ENCODE assay signal across 20 mouse cellular contexts in the genomic region with DNA sequence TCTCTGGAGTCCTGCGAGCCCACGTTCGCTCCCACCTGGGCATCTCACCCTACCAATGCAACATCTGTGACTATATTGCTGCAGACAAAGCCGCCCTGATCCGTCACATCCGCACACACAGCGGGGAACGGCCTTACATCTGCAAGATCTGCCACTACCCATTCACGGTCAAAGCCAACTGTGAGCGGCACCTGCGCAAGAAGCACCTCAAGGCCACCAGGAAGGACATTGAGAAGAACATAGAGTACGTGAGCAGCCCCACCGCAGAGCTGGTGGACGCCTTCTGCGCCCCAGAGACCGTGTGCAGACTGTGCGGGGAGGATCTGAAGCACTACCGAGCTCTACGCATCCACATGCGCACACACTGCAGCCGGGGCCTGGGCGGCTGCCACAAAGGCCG.
DNase-seq lines count a peak whose midpoint lies in the region; ATAC-seq and TF ChIP-seq lines count a peak whose summit lies in the region.
"Had no signal": no experiment of that assay in that cellular context is flagged by ENCODE, and none has a peak within 500 bp of the region (broad histone marks: within the 10 kb centered on the region; RNA-seq: fewer than 3 reads in every experiment).

No protein-coding gene starts in this region.

- no peak for DNase-seq in liver, embryonic 11.5 days (ENCODE audit: low spot score)
- no peak for DNase-seq in testis, postnatal 14 days (ENCODE audit: low spot score)
- peak; percentile 70 for DNase-seq in ZHBTc4 (ENCODE audit: low read depth, low spot score)
- DNase-seq in cerebellum, adult 9-10 months, result no peak
- DNase-seq: adrenal gland, adult 2 months; adrenal gland, postnatal 25 days; cerebellum, adult 18-20 months; forebrain, postnatal 0 days; gastrocnemius, postnatal 14 days; heart, adult 11 months; heart, postnatal 14 days had no signal

- no peak overlapping the region for H3K4me3 ChIP-seq in liver, embryonic 12.5 days
- H3K4me3 ChIP-seq in liver, embryonic 11.5 days (ENCODE audit: low read depth, low read length), result no peak overlapping the region
- H3K4me3 ChIP-seq in testis, adult 2 months (ENCODE audit: control insufficient read depth, low read depth, low read length), result peak overlapping the region; percentile 79
- H3K4me3 ChIP-seq: embryonic facial prominence, embryonic 10.5 days; forebrain, embryonic 13.5 days; heart, embryonic 15.5 days; hindbrain, embryonic 13.5 days had no signal

- H3K36me3 ChIP-seq in liver, embryonic 12.5 days, result peaks cover 96% of the 10 kb centered on the region
- peaks cover 63% of the 10 kb centered on the region for H3K36me3 ChIP-seq in liver, embryonic 11.5 days (ENCODE audit: control insufficient read depth, insufficient read depth, low read length)
- H3K36me3 ChIP-seq in testis, adult 2 months (ENCODE audit: control insufficient read depth, insufficient read depth, low read length), result no peaks in the 10 kb centered on the region; the same call in 1 of the 2 replicates

- no peak for TF ChIP-seq POLR2A in testis, adult 2 months (IDR thresholded peaks at IDR 0.05; ENCODE audit: control insufficient read depth, low read depth, low read length)

- 0 out of 2 replicates have a peak, but pooled peaks have one; percentile 30 for ATAC-seq in liver, embryonic 12.5 days
- no peak for ATAC-seq in liver, embryonic 11.5 days (replicated peaks; ENCODE audit: low FRiP score)
- ATAC-seq: forebrain, embryonic 13.5 days; hindbrain, postnatal 0 days had no signal

- H3K27ac ChIP-seq in liver, embryonic 12.5 days, result no peak overlapping the region
- no peak overlapping the region for H3K27ac ChIP-seq in liver, embryonic 11.5 days (ENCODE audit: low read depth, low read length)
- H3K27ac ChIP-seq in testis, adult 2 months (ENCODE audit: control insufficient read depth, insufficient read depth, low read depth, low read length), result no peak overlapping the region
- H3K27ac ChIP-seq: embryonic facial prominence, embryonic 10.5 days; forebrain, embryonic 13.5 days; heart, embryonic 15.5 days; hindbrain, embryonic 13.5 days; hindbrain, postnatal 0 days had no signal

- WGBS in liver, embryonic 12.5 days (ENCODE audit: insufficient replicate concordance), result 92% methylated on average over 23 of the region's 23 CpGs
- 96% methylated on average over 23 of the region's 23 CpGs for WGBS in liver, embryonic 11.5 days

- no peak overlapping the region for H3K9ac ChIP-seq in liver, embryonic 12.5 days
- no peak overlapping the region for H3K9ac ChIP-seq in liver, embryonic 11.5 days (ENCODE audit: low read depth, low read length)
- H3K9ac ChIP-seq: forebrain, embryonic 13.5 days; forebrain, postnatal 0 days; heart, embryonic 15.5 days; hindbrain, embryonic 13.5 days had no signal

- no peaks in the 10 kb centered on the region for H3K27me3 ChIP-seq in liver, embryonic 12.5 days (replicated peaks)
- H3K27me3 ChIP-seq in liver, embryonic 11.5 days (replicated peaks; ENCODE audit: control insufficient read depth, insufficient read depth, low read length), result no peaks in the 10 kb centered on the region
- H3K27me3 ChIP-seq in testis, adult 2 months (ENCODE audit: control insufficient read depth, insufficient read depth, low read length), result no peaks in the 10 kb centered on the region
- H3K27me3 ChIP-seq: CH12.LX; forebrain, embryonic 13.5 days; heart, embryonic 15.5 days; hindbrain, embryonic 13.5 days had no signal

- H3K4me1 ChIP-seq in liver, embryonic 12.5 days, result 0 out of 2 replicates have a peak, but pooled peaks cover 4% of the 10 kb centered on the region
- no peaks in the 10 kb centered on the region for H3K4me1 ChIP-seq in liver, embryonic 11.5 days (replicated peaks; ENCODE audit: control insufficient read depth, insufficient read depth, low read length)
- peaks cover 21% of the 10 kb centered on the region for H3K4me1 ChIP-seq in testis, adult 2 months (ENCODE audit: control insufficient read depth, insufficient read depth, low read length)
- H3K4me1 ChIP-seq: embryonic facial prominence, embryonic 10.5 days; forebrain, embryonic 13.5 days; hindbrain, embryonic 13.5 days had no signal

- H3K9me3 ChIP-seq in liver, embryonic 12.5 days (replicated peaks), result no peaks in the 10 kb centered on the region
- no peaks in the 10 kb centered on the region for H3K9me3 ChIP-seq in liver, embryonic 11.5 days (ENCODE audit: control insufficient read depth, low read length)
- H3K9me3 ChIP-seq: embryonic facial prominence, embryonic 10.5 days; forebrain, embryonic 13.5 days; heart, embryonic 15.5 days; hindbrain, embryonic 13.5 days had no signal

- H3K4me2 ChIP-seq in liver, embryonic 12.5 days, result no peak overlapping the region
- no peak overlapping the region for H3K4me2 ChIP-seq in liver, embryonic 11.5 days
- H3K4me2 ChIP-seq: forebrain, embryonic 13.5 days; heart, embryonic 11.5 days; heart, embryonic 15.5 days; hindbrain, embryonic 13.5 days had no signal

- no peak for TF ChIP-seq CTCF in testis, adult 2 months (IDR thresholded peaks at IDR 0.05; ENCODE audit: control insufficient read depth, insufficient read depth, insufficient replicate concordance, low read depth, low read length)
